Mouse (Mus musculus): Measurements from ENCODE around the gene Dscaml1.

Dscaml1 gene

GRCm38 (mm10) chr9:45426456-45426855 is at the start of gene Dscaml1:
Gene Dscaml1, plus strand, starts transcription at chr9:45426628.
- no peak for DNase-seq (ENCODE audit: extremely low read depth, insufficient read length, low spot score)

GRCm38 (mm10) chr9:45376883-45377282 is 49.5 kb upstream of the Dscaml1 start:
- no peak for DNase-seq (ENCODE audit: extremely low read depth, insufficient read length, low spot score)

GRCm38 (mm10) chr9:45380411-45381251 is 45.8 kb upstream of the Dscaml1 start:
- DNase-seq (ENCODE audit: extremely low read depth, insufficient read length, low spot score), result no peak

GRCm38 (mm10) chr9:45382336-45382735 is 44.1 kb upstream of the Dscaml1 start:
- DNase-seq (ENCODE audit: extremely low read depth, insufficient read length, low spot score), result no peak

- DNase-seq (ENCODE audit: extremely low read depth, insufficient read length, low spot score), result no peak
Observed at GRCm38 (mm10) chr9:45382834-45383233, 43.6 kb upstream of the Dscaml1 start.

DNA sequence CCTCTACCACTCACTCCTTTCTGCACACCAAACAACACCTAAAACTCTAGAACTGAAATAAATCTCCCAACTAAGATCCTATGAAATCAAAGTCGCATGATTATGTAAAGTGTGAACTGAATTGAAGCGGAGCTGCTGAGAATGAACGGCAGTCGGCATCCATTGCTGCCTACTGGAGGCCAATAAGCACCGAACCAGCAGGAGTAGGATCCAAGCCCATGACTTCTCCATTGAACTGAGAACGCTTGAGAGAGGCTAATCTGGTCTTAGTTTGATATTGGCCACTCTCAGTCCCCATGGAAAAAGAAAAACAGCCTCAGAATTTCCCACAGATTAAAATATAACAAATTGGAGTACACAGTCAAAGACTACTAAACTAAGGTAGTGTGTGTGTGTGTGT is 42.5 kb upstream of the Dscaml1 start:
- DNase-seq (ENCODE audit: extremely low read depth, insufficient read length, low spot score), result no peak

- no peak for DNase-seq (ENCODE audit: extremely low read depth, insufficient read length, low spot score)
Observed at GRCm38 (mm10) chr9:45386698-45387097, 39.7 kb upstream of the Dscaml1 start.

GRCm38 (mm10) chr9:45388385-45388994 is 37.9 kb upstream of the Dscaml1 start:
- DNase-seq (ENCODE audit: extremely low read depth, insufficient read length, low spot score), result peak; percentile 11

DNA sequence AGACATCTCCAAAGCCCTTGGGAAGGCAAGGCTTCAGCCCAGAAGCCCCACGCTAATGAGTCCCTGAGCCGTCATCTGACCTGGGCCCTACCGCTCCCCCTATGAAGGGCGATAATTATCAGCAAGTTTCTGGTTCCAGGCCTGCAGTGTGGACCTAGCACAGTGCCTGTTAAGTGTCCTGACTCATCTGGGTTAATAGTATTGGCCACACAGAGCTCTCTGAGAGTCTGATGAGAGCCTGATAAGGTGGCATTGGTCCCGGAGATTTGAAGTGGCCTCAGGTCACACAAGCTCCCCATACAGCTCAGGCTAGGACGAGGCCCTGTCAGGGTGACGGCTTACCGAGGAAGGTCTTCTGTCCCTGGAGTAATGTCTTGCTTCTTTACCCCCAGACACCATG is 36.8 kb upstream of the Dscaml1 start:
- no peak for DNase-seq (ENCODE audit: extremely low read depth, insufficient read length, low spot score)

DNA sequence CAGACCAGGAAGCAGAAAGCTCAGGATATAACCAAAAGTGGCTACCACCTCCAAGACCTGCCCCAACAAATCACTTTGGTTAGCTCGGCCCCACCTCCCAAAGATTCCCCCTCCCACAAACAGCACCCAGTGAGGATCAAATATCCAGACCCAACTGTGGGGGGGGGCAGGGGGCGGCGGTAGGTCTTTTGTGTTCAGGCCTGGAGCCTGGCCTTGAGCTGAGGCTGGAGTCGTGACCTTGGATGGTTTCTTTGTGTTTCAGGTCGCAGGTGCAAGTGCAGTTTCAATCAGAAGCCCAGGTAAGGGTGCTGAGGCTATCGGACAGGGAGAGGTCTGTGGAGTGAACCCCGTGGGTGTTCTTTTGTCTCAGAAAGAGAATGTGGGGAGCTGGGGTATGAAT is 35.1 kb upstream of the Dscaml1 start:
- no peak for DNase-seq (ENCODE audit: extremely low read depth, insufficient read length, low spot score)

GRCm38 (mm10) chr9:45395218-45395617 is 31.2 kb upstream of the Dscaml1 start:
- no peak for DNase-seq (ENCODE audit: extremely low read depth, insufficient read length, low spot score)

DNA sequence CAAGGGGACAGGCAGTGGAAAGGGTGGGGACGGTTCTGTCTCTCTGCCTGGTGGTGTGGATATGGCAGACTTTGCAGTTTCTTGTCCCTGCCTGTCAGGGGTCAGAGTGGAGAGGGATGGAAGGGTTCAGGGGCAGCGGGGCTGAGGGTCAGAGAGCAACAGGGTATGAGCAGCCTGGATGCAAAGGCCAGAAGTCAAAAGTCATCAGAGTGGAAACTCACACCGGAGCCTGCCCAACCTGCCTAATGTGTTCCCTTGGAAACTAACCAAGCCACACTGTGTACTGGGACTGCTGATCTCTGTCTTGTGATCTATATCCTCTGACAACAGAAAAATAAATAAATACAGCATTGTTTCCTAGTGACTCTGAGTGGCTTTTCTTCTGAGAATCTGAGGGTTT is 30.6 kb upstream of the Dscaml1 start:
- no peak for DNase-seq (ENCODE audit: extremely low read depth, insufficient read length, low spot score)

- no peak for DNase-seq (ENCODE audit: extremely low read depth, insufficient read length, low spot score)
Observed at GRCm38 (mm10) chr9:45398336-45398735, 28.1 kb upstream of the Dscaml1 start.

- no peak for DNase-seq (ENCODE audit: extremely low read depth, insufficient read length, low spot score)
Observed at GRCm38 (mm10) chr9:45399434-45399833, 27.0 kb upstream of the Dscaml1 start, which contains the start of gene Fxyd2. Gene Fxyd2, plus strand, starts transcription at chr9:45399669.

GRCm38 (mm10) chr9:45401851-45402250 is 24.6 kb upstream of the Dscaml1 start:
- no peak for DNase-seq (ENCODE audit: extremely low read depth, insufficient read length, low spot score)

GRCm38 (mm10) chr9:45402957-45403356 is 23.5 kb upstream of the Dscaml1 start:
- DNase-seq (ENCODE audit: extremely low read depth, insufficient read length, low spot score), result no peak

DNA sequence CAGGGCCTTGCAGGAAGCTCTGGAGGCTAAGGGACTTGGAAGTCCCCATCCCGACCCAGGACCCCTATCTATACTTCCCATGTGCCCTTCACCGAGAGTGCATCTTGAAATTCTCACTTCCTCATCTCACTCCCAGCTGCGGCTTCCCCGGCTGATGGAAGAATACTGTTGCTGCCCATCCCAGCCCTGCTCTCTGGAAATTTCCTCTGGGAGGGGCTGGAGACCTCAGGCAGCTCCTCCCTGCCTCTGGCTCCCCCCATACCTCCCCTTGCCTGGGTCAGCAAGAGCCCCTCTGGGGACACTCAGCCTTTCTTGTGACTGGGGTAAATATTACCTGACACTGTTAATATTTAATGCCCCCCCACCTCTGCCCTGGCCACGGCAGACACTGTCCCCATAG is 20.7 kb upstream of the Dscaml1 start:
- no peak for DNase-seq (ENCODE audit: extremely low read depth, insufficient read length, low spot score)

DNA sequence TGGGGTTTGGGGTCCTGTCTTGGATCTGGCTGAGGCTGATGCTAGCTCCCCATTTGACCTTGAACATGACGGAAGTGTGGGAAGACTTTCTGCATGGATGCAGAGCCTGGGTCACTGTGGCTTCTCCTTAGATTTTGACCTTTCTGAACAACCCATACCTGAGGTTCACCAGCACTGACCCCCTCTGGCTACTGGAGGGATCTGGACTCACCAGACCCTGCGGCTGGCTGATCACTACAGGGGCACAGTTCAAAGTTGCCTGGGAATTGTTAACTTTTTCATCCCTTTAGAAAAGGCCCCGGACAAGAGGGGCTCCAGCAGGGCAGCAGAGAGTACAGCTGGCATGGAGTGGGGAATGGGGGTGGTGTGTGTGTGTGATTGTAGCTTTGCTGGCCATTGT is 19.6 kb upstream of the Dscaml1 start:
- DNase-seq (ENCODE audit: extremely low read depth, insufficient read length, low spot score), result no peak

- no peak for DNase-seq (ENCODE audit: extremely low read depth, insufficient read length, low spot score)
Observed at GRCm38 (mm10) chr9:45407706-45408675, 18.4 kb upstream of the Dscaml1 start.

GRCm38 (mm10) chr9:45410193-45410592 is 16.2 kb upstream of the Dscaml1 start:
- no peak for DNase-seq (ENCODE audit: extremely low read depth, insufficient read length, low spot score)

GRCm38 (mm10) chr9:45410614-45411013 is 15.8 kb upstream of the Dscaml1 start:
- no peak for DNase-seq (ENCODE audit: extremely low read depth, insufficient read length, low spot score)

Measured in 3134 (cell line).